Mouse (Mus musculus) adipocyte (in vitro differentiated cells): Measurements from ENCODE around the gene Nkx2-5.

Source experiments
- DNase-seq: peaks from one replicate; pipeline ENCODE4 v3.0.0-alpha.2; 2016; ENCODE audit warnings: low spot score

Nkx2-5 gene

DNA sequence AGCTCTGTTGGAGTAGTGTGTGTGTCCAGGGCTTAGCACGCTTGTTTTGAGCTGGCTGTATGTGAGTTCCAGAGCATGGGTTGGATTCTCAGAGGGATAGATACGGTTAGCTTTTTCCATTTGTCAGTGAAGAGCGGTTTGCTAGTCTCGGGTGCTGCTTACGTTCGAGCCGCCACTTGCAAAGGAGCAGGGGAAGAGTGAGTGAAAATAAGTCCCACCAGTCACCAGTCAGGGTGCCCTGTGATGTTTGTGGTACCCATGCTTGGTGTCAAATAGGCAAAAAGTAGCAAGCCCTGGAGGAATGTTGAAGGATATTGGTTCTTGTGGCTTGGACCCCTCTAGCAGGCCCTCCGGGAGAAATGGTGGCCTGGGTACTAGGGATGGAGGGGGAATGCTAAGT, 55.8 kb downstream of the Nkx2-5 start:
- no peak for DNase-seq
